Mouse (Mus musculus) lung, postnatal 25 days (tissue): ENCODE results near the gene Frmpd1.

Experiments used
- DNase-seq: peaks from one replicate; pipeline ENCODE4 v3.0.0; 2022; ENCODE audit warnings: low spot score

Gene Frmpd1

DNA sequence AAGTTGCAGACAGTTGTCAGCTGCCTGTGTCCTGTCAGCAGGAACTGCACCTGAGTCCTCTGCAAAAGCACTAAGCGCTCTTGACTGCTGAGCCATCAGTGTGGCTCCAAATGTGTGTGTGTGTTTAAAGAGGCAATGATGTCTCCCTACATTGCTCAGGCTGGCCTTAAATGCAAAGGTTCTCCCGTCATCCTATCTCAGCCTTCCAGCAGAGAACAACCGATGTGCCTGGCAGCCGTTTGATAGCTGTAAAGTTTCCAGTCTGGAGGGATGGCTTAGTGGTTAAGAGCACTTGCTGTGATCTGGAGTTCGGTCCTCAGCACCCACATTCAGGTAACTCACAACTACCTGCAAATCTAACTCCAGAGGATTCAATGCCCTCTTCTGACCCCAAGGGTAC lies 56.7 kb downstream of the Frmpd1 start:
- no peak for DNase-seq

GRCm38 (mm10) chr4:45242163-45242562 lies 57.5 kb downstream of the Frmpd1 start:
- no peak for DNase-seq

DNA sequence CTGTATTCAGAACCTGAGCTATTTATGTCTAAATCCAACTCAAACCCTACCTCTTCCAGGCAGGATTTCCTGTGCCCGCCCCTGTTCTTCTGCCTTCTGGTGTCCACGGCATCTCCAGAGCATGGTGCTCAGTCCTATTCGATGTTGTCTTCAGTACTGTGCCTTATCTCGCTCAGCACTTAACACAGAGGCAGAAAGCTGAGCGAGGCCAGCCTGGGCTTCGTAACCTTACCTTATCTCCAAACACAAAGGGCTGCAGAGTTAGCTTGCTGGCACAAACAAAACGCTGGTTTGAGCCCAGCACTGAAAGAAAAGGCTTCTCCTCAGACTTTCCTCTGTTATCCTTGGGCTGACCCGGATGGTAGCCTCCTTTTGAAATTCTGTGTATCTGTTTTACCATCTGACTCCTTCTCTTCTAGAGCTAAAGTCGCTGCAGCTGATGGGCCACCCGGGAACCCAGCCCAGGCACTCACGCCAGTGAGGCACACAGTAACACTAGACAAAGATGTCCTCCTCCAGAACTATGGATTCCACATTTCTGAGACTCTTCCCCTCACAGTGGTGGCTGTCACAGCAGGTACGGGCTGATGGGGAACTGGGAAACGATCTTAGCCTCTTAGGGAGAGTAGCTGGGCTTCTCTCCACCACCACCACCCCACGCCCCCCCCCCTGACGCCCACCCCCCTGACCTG lies 58.7 kb downstream of the Frmpd1 start:
- no peak for DNase-seq

GRCm38 (mm10) chr4:45251265-45251664 lies 66.6 kb downstream of the Frmpd1 start:
- no peak for DNase-seq

DNA sequence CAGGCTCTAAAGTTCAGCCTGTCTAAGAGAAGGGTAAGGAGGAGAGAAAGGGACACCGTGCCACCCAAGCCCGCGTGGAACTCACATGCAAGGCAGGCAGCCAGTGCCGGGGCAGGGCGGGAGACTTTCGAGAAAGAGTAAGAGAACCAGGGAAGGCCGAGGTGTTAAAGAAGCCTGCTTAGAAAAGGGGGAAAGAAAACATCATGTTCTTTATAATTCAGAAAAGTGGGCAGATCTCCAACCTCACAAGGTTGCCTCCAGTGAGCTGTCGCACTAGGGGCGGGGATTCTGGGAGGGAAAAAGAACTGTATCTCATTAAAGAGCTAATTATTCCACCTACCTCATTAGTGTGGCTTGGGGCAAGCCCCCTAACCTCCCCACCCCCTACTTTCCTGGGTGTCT lies 68.2 kb downstream of the Frmpd1 start:
- no peak for DNase-seq

- no peak for DNase-seq
Observed at GRCm38 (mm10) chr4:45253839-45254601, 69.3 kb downstream of the Frmpd1 start.

DNA sequence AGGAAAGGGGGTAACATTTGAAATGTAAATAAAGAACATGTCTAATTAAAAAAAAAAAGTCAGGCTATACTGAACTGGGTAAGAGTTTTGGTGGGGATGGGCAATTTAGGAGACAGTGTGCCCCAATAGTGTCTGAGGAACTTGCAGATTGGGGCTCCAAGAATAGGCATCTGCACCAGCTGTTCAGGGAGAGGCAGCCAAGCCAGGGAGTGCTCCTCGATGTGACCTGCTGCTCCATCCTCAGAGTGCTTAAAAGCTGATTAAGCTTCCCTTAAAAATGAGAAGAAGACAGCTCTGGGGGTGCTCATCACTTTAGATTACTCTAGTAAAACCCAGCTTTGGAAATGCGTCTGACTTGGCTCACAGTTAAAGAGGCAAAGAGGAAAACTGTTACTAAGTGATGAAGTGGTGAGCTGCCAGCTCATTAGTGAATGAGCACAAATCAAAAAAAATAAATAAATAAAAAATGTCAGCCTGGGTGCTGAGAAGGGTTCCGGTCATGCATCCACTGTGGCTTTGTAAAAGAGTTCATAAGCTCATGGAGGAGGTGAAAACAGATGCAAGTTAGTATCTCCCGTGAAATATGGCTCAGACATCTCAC lies 74.7 kb downstream of the Frmpd1 start:
- DNase-seq: no peak

GRCm38 (mm10) chr4:45261551-45261950 lies 76.9 kb downstream of the Frmpd1 start:
- no peak for DNase-seq

- peak; percentile 10 for DNase-seq
Observed at GRCm38 (mm10) chr4:45267883-45268282, 83.2 kb downstream of the Frmpd1 start.

DNA sequence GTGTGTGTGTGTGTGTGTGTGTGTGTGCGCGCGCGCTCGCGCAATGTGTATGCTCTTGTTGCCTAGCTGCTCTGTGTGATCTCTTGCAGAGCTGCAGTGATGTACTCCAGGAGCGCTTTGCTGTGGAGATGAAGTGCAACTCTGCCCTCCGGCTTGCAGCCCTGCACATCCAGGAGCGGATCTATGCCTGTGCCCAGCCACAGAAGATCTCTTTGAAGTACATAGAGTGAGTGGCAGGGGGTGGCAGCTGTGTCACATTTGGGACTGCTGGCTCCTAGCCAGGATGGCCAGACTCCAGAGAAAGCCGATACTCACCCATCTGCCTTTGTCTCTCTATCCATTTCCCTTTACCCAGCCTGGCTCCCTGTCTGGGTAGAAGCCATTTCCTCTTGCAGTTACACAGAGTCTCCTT lies 86.4 kb downstream of the Frmpd1 start:
- DNase-seq: no peak

- no peak for DNase-seq
Observed at GRCm38 (mm10) chr4:45275770-45276169, 91.1 kb downstream of the Frmpd1 start.

- DNase-seq: no peak
Observed at GRCm38 (mm10) chr4:45279292-45279691, 94.6 kb downstream of the Frmpd1 start.

- peak; percentile 73 for DNase-seq
Observed at GRCm38 (mm10) chr4:45279981-45280548, 95.4 kb downstream of the Frmpd1 start.

- DNase-seq: no peak
Observed at GRCm38 (mm10) chr4:45286318-45286717, 101.6 kb downstream of the Frmpd1 start.

DNA sequence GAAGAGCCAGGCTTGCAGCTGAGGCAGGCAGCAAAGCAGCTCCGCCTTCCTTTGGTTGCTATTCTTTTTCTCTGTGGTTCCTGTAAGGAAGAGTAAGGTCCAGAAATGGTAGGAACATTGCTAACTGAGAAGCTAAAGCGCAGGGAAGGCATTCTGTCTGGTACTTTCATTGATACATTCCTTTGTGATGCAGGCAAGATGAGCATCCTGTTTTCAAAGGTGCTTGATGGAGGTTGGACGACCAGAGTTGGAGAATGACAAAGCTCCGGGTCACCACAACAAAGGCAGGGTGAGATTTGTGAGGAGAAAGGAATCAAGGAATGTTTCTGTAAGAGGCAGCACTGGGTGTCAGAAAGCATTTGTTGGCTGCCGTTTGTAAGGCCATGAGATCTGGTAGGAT lies 103.2 kb downstream of the Frmpd1 start:
- no peak for DNase-seq

DNA sequence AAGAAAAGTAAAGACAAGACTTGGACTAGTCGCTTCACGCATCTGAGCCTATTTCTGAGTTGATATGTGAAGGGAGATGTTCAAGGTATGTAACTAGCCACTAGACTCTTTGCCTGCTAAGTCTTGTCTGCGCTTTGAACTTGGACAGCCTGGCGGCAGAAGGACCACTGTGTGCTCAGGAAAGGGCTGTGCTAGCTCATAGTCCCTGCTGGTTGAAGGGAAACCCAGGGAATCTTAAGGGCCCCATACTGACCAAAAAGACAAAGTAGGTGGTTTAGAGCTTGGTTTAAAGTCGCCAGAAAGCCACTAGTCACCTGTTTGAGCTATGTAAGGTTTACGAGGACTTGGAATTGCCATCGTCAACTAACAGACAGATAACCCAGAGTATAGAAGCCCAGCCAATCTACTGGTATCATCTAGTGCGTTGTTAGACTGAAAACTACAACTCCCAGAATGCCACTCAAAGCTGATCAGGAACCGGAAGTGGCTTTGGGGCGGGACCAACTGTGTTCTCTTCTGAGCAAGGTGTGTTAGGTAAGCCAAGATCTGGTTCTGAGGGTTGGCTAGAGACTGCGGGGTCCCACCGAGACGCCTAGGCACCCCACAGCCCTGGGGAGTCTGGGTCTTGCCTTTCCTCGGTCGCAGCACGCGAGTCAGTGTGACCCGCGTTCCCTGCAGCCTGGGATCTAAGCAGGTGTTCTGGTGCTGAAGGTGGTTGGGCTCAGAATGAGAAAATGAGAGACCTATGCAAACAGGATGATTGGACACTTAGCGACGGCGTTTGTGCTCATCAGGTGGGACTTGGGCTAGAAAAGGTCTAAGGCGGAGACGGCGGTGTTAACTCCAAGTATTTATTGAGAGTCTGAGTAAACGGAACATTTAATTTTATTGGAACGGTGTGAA lies 112.2 kb downstream of the Frmpd1 start, which contains the start of gene Trmt10b:
Gene Trmt10b, plus strand, starts transcription at position 466 of the 903 bp plus-strand sequence.
- peak; percentile 89 for DNase-seq

- DNase-seq: no peak
Observed at GRCm38 (mm10) chr4:45305536-45305935, 120.9 kb downstream of the Frmpd1 start.

DNA sequence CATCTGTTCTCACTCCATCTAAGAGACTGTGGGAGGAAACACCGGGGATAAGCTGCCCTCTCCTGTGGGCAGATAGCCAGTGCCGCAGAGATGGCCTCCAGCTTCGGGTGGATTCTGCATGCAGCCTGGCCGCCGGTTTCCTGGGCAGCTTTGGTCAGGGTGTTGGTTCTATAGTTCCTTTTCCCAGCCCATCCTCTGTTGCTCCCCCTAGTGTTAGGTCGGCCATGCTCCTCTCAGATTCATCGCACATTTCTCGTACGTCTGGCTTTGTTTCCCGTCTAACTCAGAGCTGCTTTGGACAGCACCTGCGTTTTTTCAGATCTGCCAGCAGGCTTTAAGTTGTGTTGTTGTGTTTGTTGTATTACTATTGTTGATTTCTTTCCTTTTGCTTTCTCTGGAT lies 123.4 kb downstream of the Frmpd1 start:
- DNase-seq: no peak

- DNase-seq: no peak
Observed at GRCm38 (mm10) chr4:45308606-45309005, 123.9 kb downstream of the Frmpd1 start.

GRCm38 (mm10) chr4:45311056-45311455 lies 126.4 kb downstream of the Frmpd1 start:
- no peak for DNase-seq

- DNase-seq: peak; percentile 88
Observed at GRCm38 (mm10) chr4:45320159-45320816, 135.6 kb downstream of the Frmpd1 start.
